In genomic region chr4:53179308-53179820, GRCm38 (mm10) we compare ENCODE assay signal across 12 mouse cellular contexts.
"Had no signal": no experiment of that assay in that cellular context is flagged by ENCODE, and none has a peak within 500 bp of the region (broad histone marks: within the 10 kb centered on the region; RNA-seq: fewer than 3 reads in every experiment).

No protein-coding gene starts in this region.

- H3K4me1 ChIP-seq: liver, embryonic 15.5 days; midbrain, embryonic 13.5 days had no signal

- H3K27ac ChIP-seq: kidney, postnatal 0 days; left cerebral cortex, adult 2 months; liver, embryonic 15.5 days; midbrain, embryonic 13.5 days had no signal

- ATAC-seq: lung, postnatal 0 days; midbrain, embryonic 13.5 days had no signal

- H3K9me3 ChIP-seq: liver, embryonic 15.5 days; midbrain, embryonic 13.5 days had no signal

- H3K36me3 ChIP-seq: liver, embryonic 15.5 days; midbrain, embryonic 13.5 days had no signal

- H3K27me3 ChIP-seq: liver, embryonic 15.5 days; midbrain, embryonic 13.5 days had no signal

- DNase-seq: kidney, adult 9 months; kidney, postnatal 36 days; lung, adult 2 months; lung, postnatal 36 days; thymus, adult 18-20 months; thymus, postnatal 14 days had no signal

- H3K9ac ChIP-seq: liver, embryonic 15.5 days; midbrain, embryonic 13.5 days had no signal

- H3K4me3 ChIP-seq: left cerebral cortex, adult 2 months; liver, embryonic 15.5 days; midbrain, embryonic 13.5 days had no signal

- H3K4me2 ChIP-seq: liver, embryonic 11.5 days; liver, embryonic 15.5 days; midbrain, embryonic 13.5 days had no signal
